Mouse (Mus musculus) myocyte (in vitro differentiated cells): ENCODE data around the gene Dguok. TPM values are rescaled to one million over a fixed set of nuclear protein-coding genes. Genes with fewer than 3 reads are reported as not detected.

Experiments used
- H3K27me3 ChIP-seq: one replicate; pipeline ENCODE4 v1.6.1; 2011; ENCODE audit not compliant: control insufficient read depth, insufficient read depth, insufficient read length
- H3K36me3 ChIP-seq: one replicate; pipeline ENCODE4 v1.6.1; 2011; ENCODE audit not compliant: control insufficient read depth, insufficient read depth
- H3K4me2 ChIP-seq: one replicate; pipeline ENCODE4 v1.6.1; 2011; ENCODE audit warnings: low read depth, control low read depth
- H3K4me3 ChIP-seq: one replicate; pipeline ENCODE4 v1.5.1; 2011; ENCODE audit warnings: mild to moderate bottlenecking, control low read depth, moderate library complexity
- H3K79me2 ChIP-seq: one replicate; pipeline ENCODE4 v1.6.1; 2011; ENCODE audit not compliant: control insufficient read depth, insufficient read depth
- H3ac ChIP-seq: one replicate; pipeline ENCODE4 v1.6.1; 2011; ENCODE audit not compliant: control insufficient read depth, insufficient read length
- CEBPB ChIP-seq: IDR thresholded peaks from 2 replicates; pipeline ENCODE4 v1.6.1; 2011; ENCODE audit warnings: mild to moderate bottlenecking, moderate library complexity; ENCODE audit not compliant: poor library complexity, insufficient read depth, severe bottlenecking
- E2F4 ChIP-seq: IDR thresholded peaks from one replicate; pipeline ENCODE4 v1.6.1; 2011; ENCODE audit warnings: mild to moderate bottlenecking, control low read depth, moderate library complexity; ENCODE audit not compliant: insufficient read depth
- MAX ChIP-seq: IDR thresholded peaks from one replicate; pipeline ENCODE4 v1.6.1; 2011; ENCODE audit warnings: low read depth, mild to moderate bottlenecking, control low read depth
- MYOD1 ChIP-seq, 3 experiments: IDR thresholded peaks; one replicate each; pipeline ENCODE4 v1.6.1; 2011; ENCODE audit warnings: control low read depth in 2 of 3, low read depth in 2 of 3, mild to moderate bottlenecking in 2 of 3, moderate library complexity in 1 of 3; ENCODE audit not compliant: insufficient read length in 2 of 3, control insufficient read depth in 1 of 3
- MYOG ChIP-seq, 3 experiments: IDR thresholded peaks; one replicate each; pipeline ENCODE4 v1.6.1; 2011; ENCODE audit warnings: control low read depth in 2 of 3, low read depth in 2 of 3, mild to moderate bottlenecking in 2 of 3; ENCODE audit not compliant: insufficient read length in 2 of 3, control insufficient read depth in 1 of 3, insufficient read depth in 1 of 3
- POLR2A ChIP-seq: IDR thresholded peaks from one replicate; pipeline ENCODE4 v1.6.1; 2011; ENCODE audit warnings: low read depth, mild to moderate bottlenecking, control low read depth, moderate library complexity; ENCODE audit not compliant: insufficient read length
- POLR2AphosphoS2 ChIP-seq: IDR thresholded peaks from one replicate; pipeline ENCODE4 v1.6.1; 2011; ENCODE audit warnings: low read depth, control low read depth; ENCODE audit not compliant: insufficient read length
- REST ChIP-seq: IDR thresholded peaks from one replicate; pipeline ENCODE4 v1.6.1; 2011; ENCODE audit warnings: mild to moderate bottlenecking, control low read depth, moderate library complexity; ENCODE audit not compliant: insufficient read depth, insufficient read length
- SRF ChIP-seq: IDR thresholded peaks from one replicate; pipeline ENCODE4 v1.6.1; 2011; ENCODE audit warnings: low read depth; ENCODE audit not compliant: control insufficient read depth, insufficient read length
- TCF12 ChIP-seq: IDR thresholded peaks from one replicate; pipeline ENCODE4 v1.6.1; 2011; ENCODE audit warnings: mild to moderate bottlenecking, control low read depth; ENCODE audit not compliant: poor library complexity, insufficient read depth, severe bottlenecking
- TCF3 ChIP-seq: IDR thresholded peaks from one replicate; pipeline ENCODE4 v1.6.1; 2011; ENCODE audit warnings: low read depth, control low read depth; ENCODE audit not compliant: insufficient read length
- USF1 ChIP-seq: IDR thresholded peaks from one replicate; pipeline ENCODE4 v1.6.1; 2011; ENCODE audit warnings: low read depth, mild to moderate bottlenecking, control low read depth, moderate library complexity
- polyA plus RNA-seq: library from polyadenylated mRNA; unstranded; fragments of >200 nt; fragmentation: generic; extraction: Trizol; gene quantifications from one replicate; pipeline ENCODE4 v1.2.1, GENCODE M21; 2012; ENCODE audit warnings: missing spikeins

Dguok gene
- polyA plus RNA-seq, 1 experiment: 28.6 TPM

GRCm38 (mm10) chr6:83512495-83512894, 5.7 kb upstream of the Dguok start:
- H3K79me2 ChIP-seq: no peaks in the 10 kb centered on the region
- no peak for TF ChIP-seq CEBPB
- TF ChIP-seq E2F4: no peak
- no peak for TF ChIP-seq POLR2AphosphoS2
- no peak for TF ChIP-seq POLR2A
- TF ChIP-seq MAX: no peak
- TF ChIP-seq USF1: no peak
- TF ChIP-seq MYOG (IDR thresholded peaks at IDR 0.05; ENCODE audit: control insufficient read depth in 1 of 3, insufficient read depth in 1 of 3, insufficient read length in 2 of 3, low read depth in 2 of 3): no peak
- no peak for TF ChIP-seq TCF12
- no peak for TF ChIP-seq TCF3
- no peak for TF ChIP-seq SRF
- no peak for TF ChIP-seq MYOD1 (IDR thresholded peaks at IDR 0.05; ENCODE audit: control insufficient read depth in 1 of 3, insufficient read length in 2 of 3, low read depth in 2 of 3)
- TF ChIP-seq REST: no peak
- no peaks in the 10 kb centered on the region for H3K27me3 ChIP-seq
- no peak overlapping the region for H3K4me2 ChIP-seq
- H3ac ChIP-seq: no peak overlapping the region
- H3K4me3 ChIP-seq: no peak overlapping the region
- no peaks in the 10 kb centered on the region for H3K36me3 ChIP-seq

- no peak for TF ChIP-seq MAX
- TF ChIP-seq POLR2AphosphoS2: no peak
- TF ChIP-seq TCF12: no peak
- TF ChIP-seq POLR2A: no peak
- no peak for TF ChIP-seq REST
- TF ChIP-seq SRF: no peak
- TF ChIP-seq TCF3: no peak
- TF ChIP-seq CEBPB: no peak
- no peak for TF ChIP-seq E2F4
- TF ChIP-seq MYOD1 (IDR thresholded peaks at IDR 0.05; ENCODE audit: control insufficient read depth in 1 of 3, insufficient read length in 2 of 3, low read depth in 2 of 3): no peak
- TF ChIP-seq MYOG (IDR thresholded peaks at IDR 0.05; ENCODE audit: control insufficient read depth in 1 of 3, insufficient read depth in 1 of 3, insufficient read length in 2 of 3, low read depth in 2 of 3): no peak
- no peak for TF ChIP-seq USF1
- H3K36me3 ChIP-seq: no peaks in the 10 kb centered on the region
- H3K27me3 ChIP-seq: no peaks in the 10 kb centered on the region
- no peak overlapping the region for H3K4me3 ChIP-seq
- H3K4me2 ChIP-seq: no peak overlapping the region
- peaks cover 10% of the 10 kb centered on the region for H3K79me2 ChIP-seq
- H3ac ChIP-seq: no peak overlapping the region
Measured at GRCm38 (mm10) chr6:83510210-83510609, 3.4 kb upstream of the Dguok start.

- Histone ChIP-seq H3K27me3 (no peaks in the 10 kb centered on the region), H3K36me3 (no peaks in the 10 kb centered on the region), H3K79me2 (peaks cover 16% of the 10 kb centered on the region), H3ac (no peak overlapping the region), H3K4me3 (no peak overlapping the region), H3K4me2 (peak overlapping the region; percentile 32)
- TF ChIP-seq POLR2A: no peak
Measured at GRCm38 (mm10) chr6:83509442-83509841, 2.7 kb upstream of the Dguok start.

GRCm38 (mm10) chr6:83507168-83507546, 388 bp upstream of the Dguok start:
- H3K4me2 ChIP-seq: peak overlapping the region; percentile 73
- H3ac ChIP-seq: peak overlapping the region; percentile 35
- TF ChIP-seq CEBPB: no peak
- no peak for TF ChIP-seq MAX
- no peak for TF ChIP-seq POLR2AphosphoS2
- TF ChIP-seq REST: no peak
- no peaks in the 10 kb centered on the region for H3K36me3 ChIP-seq
- H3K27me3 ChIP-seq: no peaks in the 10 kb centered on the region
- peak overlapping the region; percentile 42 for H3K4me3 ChIP-seq
- H3K79me2 ChIP-seq: peaks cover 16% of the 10 kb centered on the region

GRCm38 (mm10) chr6:83505554-83505953, 1.2 kb downstream of the Dguok start:
- Histone ChIP-seq H3ac (no peak overlapping the region), H3K4me2 (peak overlapping the region; percentile 96), H3K27me3 (no peaks in the 10 kb centered on the region), H3K36me3 (no peaks in the 10 kb centered on the region), H3K79me2 (peaks cover 16% of the 10 kb centered on the region), H3K4me3 (peak overlapping the region; percentile 42)
- TF ChIP-seq USF1 (no peak), REST (no peak), E2F4 (no peak), MYOG (IDR thresholded peaks at IDR 0.05; ENCODE audit: control insufficient read depth in 1 of 3, insufficient read depth in 1 of 3, insufficient read length in 2 of 3, low read depth in 2 of 3) (no peak), CEBPB (no peak), MYOD1 (IDR thresholded peaks at IDR 0.05; ENCODE audit: control insufficient read depth in 1 of 3, insufficient read length in 2 of 3, low read depth in 2 of 3) (no peak)

- TF ChIP-seq POLR2A (no peak), MAX (no peak), MYOG (IDR thresholded peaks at IDR 0.05; ENCODE audit: control insufficient read depth in 1 of 3, insufficient read depth in 1 of 3, insufficient read length in 2 of 3, low read depth in 2 of 3) (no peak), USF1 (no peak)
- no peak overlapping the region for H3K4me2 ChIP-seq
- no peak overlapping the region for H3K4me3 ChIP-seq
- no peak overlapping the region for H3ac ChIP-seq
- H3K27me3 ChIP-seq: no peaks in the 10 kb centered on the region
- H3K79me2 ChIP-seq: peaks cover 16% of the 10 kb centered on the region
- no peaks in the 10 kb centered on the region for H3K36me3 ChIP-seq
Measured at GRCm38 (mm10) chr6:83503361-83503760, 3.4 kb downstream of the Dguok start.
